Mouse (Mus musculus): ENCODE results near the gene Slc13a5. TPM values are rescaled to one million over a fixed set of nuclear protein-coding genes. Genes with fewer than 3 reads are reported as not detected.

Slc13a5 gene
- total RNA-seq, 1 experiment from 2014 or later: 0.15 TPM

DNA sequence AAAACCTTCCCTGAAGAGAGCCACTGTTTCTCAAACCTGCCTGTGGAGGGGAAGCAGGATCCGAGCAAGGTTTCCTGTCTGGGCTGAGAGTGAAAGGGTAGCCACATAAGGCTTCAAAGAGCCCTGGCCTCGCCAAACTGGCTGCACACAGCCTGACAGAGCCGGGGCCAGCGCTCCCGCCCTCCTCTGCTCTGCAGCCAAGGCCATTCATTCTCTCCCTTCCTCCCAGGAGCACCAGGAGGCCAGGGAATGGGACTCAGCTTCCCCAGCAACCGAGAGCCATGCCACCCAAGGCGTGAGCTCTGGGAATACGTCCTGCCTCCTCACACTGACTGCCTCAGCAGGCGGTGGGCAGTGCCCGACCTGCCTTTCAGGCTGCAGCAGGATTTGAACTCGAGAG is 1.5 kb downstream of the Slc13a5 start:
- DNase-seq: peak; percentile 38

GRCm38 (mm10) chr11:72256441-72256840 is 10.6 kb downstream of the Slc13a5 start:
- no peak for DNase-seq

GRCm38 (mm10) chr11:72255629-72256028 is 11.4 kb downstream of the Slc13a5 start:
- DNase-seq: no peak

GRCm38 (mm10) chr11:72245196-72245753 is 21.7 kb downstream of the Slc13a5 start:
- DNase-seq: no peak

DNA sequence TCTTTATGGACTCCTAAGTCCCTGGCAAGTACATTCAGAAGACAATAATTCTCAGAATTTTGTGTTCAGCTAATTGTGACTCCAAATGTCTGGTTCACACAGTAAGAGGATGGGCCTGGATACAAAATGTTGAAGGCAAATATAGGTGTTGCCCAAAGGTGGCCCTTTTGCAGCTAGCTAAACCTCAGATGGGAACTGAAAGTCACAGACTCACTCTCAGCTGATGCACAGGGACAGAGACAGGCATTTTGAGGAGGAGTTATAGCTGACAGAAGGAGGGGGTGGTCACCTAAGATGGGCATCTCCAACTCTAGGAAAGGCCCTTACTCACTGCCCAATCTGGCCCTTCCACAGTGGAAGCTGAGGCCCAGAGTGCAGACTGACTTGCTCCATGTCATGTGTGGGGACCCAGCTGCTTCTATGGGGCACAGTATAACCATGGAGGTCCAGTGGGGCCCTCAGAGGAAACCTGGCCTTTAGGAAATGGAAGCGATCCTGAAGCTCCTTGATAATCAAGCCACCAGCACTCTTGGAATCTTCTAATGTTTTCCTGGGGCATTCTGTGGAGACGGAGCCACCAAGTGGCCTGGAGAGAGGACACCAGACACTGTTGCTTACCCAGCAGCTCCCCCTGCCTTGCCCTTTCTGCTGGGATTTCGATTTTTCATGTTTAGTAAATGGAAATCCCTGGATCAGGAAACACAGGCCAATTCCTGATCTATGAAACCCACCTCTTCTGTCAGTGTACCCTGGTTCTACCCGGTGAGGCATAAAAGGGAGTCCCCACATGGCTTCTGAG is 26.8 kb downstream of the Slc13a5 start:
- no peak for DNase-seq

GRCm38 (mm10) chr11:72234013-72234412 is 33.0 kb downstream of the Slc13a5 start:
- DNase-seq: no peak

GRCm38 (mm10) chr11:72232991-72233390 is 34.0 kb downstream of the Slc13a5 start:
- DNase-seq: no peak

GRCm38 (mm10) chr11:72232068-72232467 is 35.0 kb downstream of the Slc13a5 start:
- DNase-seq: no peak

GRCm38 (mm10) chr11:72228513-72228912 is 38.5 kb downstream of the Slc13a5 start:
- DNase-seq: no peak

DNA sequence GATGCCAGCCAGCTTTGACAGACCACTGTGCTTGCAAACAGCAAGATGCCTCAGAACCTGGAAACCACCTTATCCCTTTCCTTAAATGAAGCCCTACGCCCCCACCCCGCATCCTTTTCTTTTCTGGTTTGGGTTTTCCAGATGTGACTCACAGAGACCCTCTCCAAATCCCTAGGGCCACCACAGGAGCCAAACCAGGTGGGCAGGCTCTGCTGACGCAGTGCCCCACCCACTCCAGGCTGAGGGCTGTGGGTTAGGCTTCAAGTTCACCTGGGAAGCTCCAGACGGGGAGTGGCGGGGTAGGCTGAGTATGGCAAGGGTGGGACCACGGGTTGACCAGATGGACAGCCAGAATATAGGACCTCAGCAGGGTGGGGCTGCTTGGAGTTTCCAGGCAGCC is 40.1 kb downstream of the Slc13a5 start:
- no peak for DNase-seq

DNA sequence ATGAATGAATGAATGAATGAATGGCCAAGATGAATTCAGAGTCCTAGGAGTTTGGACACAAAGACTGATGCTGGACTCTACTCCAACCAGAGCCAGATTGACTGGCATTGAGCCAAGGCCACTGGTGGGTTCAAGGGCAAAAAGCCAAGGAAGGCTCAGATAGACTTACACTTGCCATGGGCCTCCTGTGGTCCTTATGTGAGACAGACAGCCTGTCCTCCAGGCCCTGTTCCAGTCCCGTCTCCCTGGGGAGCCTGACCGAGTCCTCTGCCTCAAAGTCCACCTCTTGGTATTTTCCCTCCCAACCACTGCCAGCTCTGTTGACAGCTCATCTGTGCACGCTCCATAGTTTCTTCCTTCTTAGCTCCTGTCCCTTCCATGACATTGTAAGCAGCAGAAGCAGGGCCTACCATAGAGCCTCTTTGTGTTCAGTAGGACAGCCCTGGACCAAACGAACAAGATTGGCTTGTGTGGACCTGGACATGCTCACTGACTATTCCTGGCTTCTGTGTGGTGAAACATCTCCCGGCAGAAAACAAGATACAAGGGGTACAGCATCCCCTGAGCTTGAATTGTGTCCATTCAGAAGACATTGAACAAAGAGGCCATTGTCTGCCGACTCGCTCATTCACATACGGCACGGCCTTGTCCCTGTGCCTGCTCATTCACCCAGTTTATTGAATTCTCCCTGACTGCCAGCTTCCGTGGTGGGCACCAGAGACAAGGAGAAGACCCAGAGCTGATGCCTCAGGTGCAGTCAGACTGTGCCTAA is 40.8 kb downstream of the Slc13a5 start:
- DNase-seq: peak; percentile 13

DNA sequence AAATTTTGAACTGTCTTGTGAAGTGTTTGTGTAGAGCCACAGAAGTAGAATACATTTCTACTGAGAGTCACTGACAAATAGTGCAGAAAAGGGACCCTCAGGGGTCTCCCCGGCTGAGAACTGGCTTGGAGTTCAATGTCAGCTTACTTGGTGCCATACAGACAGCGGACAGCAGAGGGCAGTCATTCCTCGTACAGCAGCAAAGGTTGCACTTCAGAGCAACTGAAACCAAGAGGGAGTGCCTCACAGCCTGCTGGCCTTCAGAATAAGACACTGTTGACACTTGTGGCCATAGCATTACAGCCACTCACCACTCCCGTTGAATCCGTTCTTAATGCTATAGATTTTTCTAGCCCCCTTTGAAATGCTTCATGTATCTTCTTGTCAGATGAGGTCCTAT is 42.2 kb downstream of the Slc13a5 start:
- peak; percentile 74 for DNase-seq

- DNase-seq: no peak
Measured at GRCm38 (mm10) chr11:72223414-72223813, 43.6 kb downstream of the Slc13a5 start.

DNA sequence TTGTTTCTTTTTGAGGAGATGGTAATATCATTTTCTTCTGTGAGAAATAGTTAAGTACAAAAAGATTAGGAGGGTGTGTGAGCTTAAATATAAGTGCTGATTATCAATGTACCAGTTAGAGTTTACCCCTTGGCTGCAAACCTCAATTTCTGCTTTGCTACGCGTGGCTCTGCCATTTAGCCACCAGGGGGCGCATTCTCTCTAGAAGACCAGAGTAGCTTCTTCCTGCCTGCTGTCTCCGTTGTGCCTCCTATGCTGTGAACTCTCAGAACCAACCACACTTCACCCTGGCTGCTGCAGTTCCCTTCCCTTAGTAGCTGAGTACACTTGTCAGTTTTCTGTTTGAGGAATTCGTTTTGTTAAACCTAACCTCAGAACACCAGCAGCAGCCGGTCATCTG is 45.7 kb downstream of the Slc13a5 start:
- peak; percentile 71 for DNase-seq

DNA sequence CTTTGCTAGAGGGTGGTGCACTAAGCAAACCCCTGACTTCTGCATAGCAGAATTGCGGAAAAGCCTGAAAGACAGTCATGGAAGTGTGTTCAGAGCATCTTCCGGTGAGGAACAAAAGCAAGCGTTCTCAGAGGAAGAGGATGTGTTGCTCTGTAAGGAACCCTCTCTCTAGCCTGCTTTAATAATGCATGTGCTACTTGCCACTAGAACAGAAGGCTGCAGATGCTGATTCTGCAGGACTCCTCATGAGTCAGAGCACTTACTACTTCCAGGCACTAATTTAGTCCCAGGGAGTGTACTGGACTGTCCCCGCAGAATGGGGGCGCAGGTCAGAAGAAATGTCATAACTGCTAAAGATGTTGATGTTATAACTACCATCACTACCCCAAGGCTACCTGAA is 49.9 kb downstream of the Slc13a5 start:
- no peak for DNase-seq

DNA sequence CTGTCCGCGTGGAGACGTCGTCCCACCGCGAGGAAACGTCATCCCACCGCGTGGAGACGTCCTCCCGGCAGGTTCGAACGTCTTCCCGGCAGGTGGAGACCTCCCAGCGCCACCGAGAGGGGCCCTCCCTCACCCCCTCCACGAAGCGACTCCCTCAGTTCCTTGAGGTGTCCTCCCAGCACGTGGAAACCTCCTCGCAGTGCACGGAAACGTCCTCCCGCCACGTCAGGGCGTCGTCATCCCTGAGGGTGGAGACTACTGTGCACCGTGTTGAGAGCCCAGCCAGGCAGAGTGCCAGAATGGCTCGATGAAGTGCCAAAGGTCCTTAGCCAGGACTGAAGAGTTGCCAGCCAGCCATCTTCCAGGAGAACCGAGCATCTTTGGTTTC is 51.6 kb downstream of the Slc13a5 start, which contains the start of gene Med31:
Med31 (minus strand) TSS at position 183 of the 388 bp plus-strand sequence.
- peak; percentile 83 for DNase-seq

GRCm38 (mm10) chr11:72214591-72215409 is 52.2 kb downstream of the Slc13a5 start:
- DNase-seq: peak; percentile 96

- no peak for DNase-seq
Measured at GRCm38 (mm10) chr11:72207834-72208377, 59.1 kb downstream of the Slc13a5 start.

DNA sequence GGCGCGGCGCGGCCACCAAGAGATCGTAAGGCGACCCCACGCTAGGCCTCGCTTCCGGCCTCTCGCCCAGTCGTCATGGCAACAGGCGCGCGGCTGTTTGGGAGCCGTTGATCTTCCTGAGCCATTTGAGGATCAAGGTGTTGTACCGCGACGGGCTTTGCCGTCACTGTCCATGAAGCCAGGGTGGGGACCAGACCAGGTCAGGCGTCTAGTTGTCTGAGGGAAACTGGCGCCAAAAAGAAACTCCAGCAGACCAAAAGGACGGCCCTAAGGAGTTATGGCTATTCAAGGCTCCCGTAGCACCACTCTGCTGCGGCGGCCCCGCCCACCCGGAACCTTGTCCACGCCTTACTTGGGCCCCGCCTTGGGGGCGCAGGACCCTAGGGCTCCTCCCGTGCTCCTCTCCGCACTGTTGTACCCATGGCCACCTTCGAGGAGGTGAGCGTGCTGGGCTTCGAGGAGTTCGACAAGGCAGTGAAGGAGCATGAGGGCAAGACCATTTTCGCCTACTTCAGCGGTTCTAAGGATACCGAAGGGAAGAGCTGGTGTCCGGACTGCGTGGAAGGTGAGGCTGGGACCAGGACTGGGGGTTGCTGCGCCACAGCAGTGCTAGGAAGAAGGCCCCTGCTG is 59.7 kb downstream of the Slc13a5 start, which contains the start of the genes 4933427D14Rik and Txndc17:
4933427D14Rik (minus strand) TSS at position 256 of the 630 bp plus-strand sequence.
Txndc17 (plus strand) TSS at position 344 of the 630 bp plus-strand sequence.
- peak; percentile 87 for DNase-seq

GRCm38 (mm10) chr11:72206341-72207203 is 60.5 kb downstream of the Slc13a5 start, which contains the start of gene Gm43951:
Gm43951 (minus strand) TSS chr11:72206840.
- DNase-seq: peak; percentile 27

Data from adrenal gland, postnatal 25 days (tissue).